Mouse (Mus musculus) MEL (cell line): Measurements from ENCODE around the gene Atp6v1b1.

Experiments
- CHD1 ChIP-seq: IDR thresholded peaks from 2 replicates; pipeline ENCODE4 v1.6.1; 2012; ENCODE audit warnings: low read depth, mild to moderate bottlenecking, inconsistent platforms, low read length, improper control_type of control experiment
- CTCF ChIP-seq, 3 experiments: IDR thresholded peaks in 2 of 3; conservative IDR thresholded peaks in 1 of 3; 2 replicates each; pipeline ENCODE4 v1.5.1; 2011 to 2012; ENCODE audit warnings: low read length in 3 of 3, low read depth in 2 of 3, mild to moderate bottlenecking in 2 of 3, improper control_type of control experiment in 1 of 3, inconsistent platforms in 1 of 3, mixed read lengths in 1 of 3, moderate library complexity in 1 of 3; ENCODE audit not compliant: control insufficient read depth in 1 of 3, insufficient read depth in 1 of 3, poor library complexity in 1 of 3, severe bottlenecking in 1 of 3
- E2F4 ChIP-seq: IDR thresholded peaks from 2 replicates; pipeline ENCODE4 v1.6.1; 2011; ENCODE audit warnings: low read depth, low read length, improper control_type of control experiment, borderline replicate concordance
- EP300 ChIP-seq, 2 experiments: IDR thresholded peaks; 2 replicates each; pipeline ENCODE4 v1.6.1; 2011; ENCODE audit warnings: improper control_type of control experiment in 2 of 2, low read length in 2 of 2, low read depth in 1 of 2, mild to moderate bottlenecking in 1 of 2
- GATA1 ChIP-seq: IDR thresholded peaks from 2 replicates; pipeline ENCODE4 v1.6.1; 2011; ENCODE audit warnings: low read depth, low read length, improper control_type of control experiment
- HCFC1 ChIP-seq: IDR thresholded peaks from 2 replicates; pipeline ENCODE4 v1.6.1; 2012; ENCODE audit warnings: low read depth, mild to moderate bottlenecking, inconsistent platforms, low read length, improper control_type of control experiment, moderate library complexity
- MAFK ChIP-seq: IDR thresholded peaks from 2 replicates; pipeline ENCODE4 v1.6.1; 2011; ENCODE audit warnings: low read depth, mild to moderate bottlenecking, low read length, improper control_type of control experiment, borderline replicate concordance
- MYC ChIP-seq: IDR thresholded peaks from 2 replicates; pipeline ENCODE4 v1.6.1; 2011; ENCODE audit warnings: low read depth, mild to moderate bottlenecking, low read length, improper control_type of control experiment, moderate library complexity
- POLR2A ChIP-seq, 2 experiments: IDR thresholded peaks; 2 replicates each; pipeline ENCODE4 v1.6.1; 2011 to 2012; ENCODE audit warnings: low read length in 2 of 2, mild to moderate bottlenecking in 2 of 2, control low read depth in 1 of 2, improper control_type of control experiment in 1 of 2, low read depth in 1 of 2, moderate library complexity in 1 of 2; ENCODE audit not compliant: control insufficient read depth in 1 of 2, insufficient read depth in 1 of 2, poor library complexity in 1 of 2
- SMC3 ChIP-seq: IDR thresholded peaks from 2 replicates; pipeline ENCODE4 v1.6.1; 2011; ENCODE audit warnings: low read depth, low read length, improper control_type of control experiment
- ZKSCAN1 ChIP-seq: IDR thresholded peaks from 2 replicates; pipeline ENCODE4 v1.6.1; 2012; ENCODE audit warnings: low read depth, mild to moderate bottlenecking, inconsistent platforms, low read length, improper control_type of control experiment, moderate library complexity
- ZNF384 ChIP-seq: IDR thresholded peaks from 2 replicates; pipeline ENCODE4 v1.6.1; 2012; ENCODE audit warnings: low read depth, mild to moderate bottlenecking, inconsistent platforms, low read length, improper control_type of control experiment

GRCm38 (mm10) chr6:83696684-83697083 lies 46.1 kb upstream of the Atp6v1b1 start:
- TF ChIP-seq CTCF (IDR thresholded peaks at IDR 0.05 in 2 of 3, conservative IDR thresholded peaks at IDR 0.05 in 1 of 3; ENCODE audit: control insufficient read depth in 1 of 3, insufficient read depth in 1 of 3, low read depth in 2 of 3, low read length in 3 of 3, poor library complexity in 1 of 3, severe bottlenecking in 1 of 3) (no peak), SMC3 (no peak), CHD1 (no peak), MAFK (no peak), ZKSCAN1 (no peak), POLR2A (IDR thresholded peaks at IDR 0.05; ENCODE audit: control insufficient read depth in 1 of 2, insufficient read depth in 1 of 2, low read depth in 1 of 2, low read length in 2 of 2, poor library complexity in 1 of 2) (no peak), E2F4 (no peak), EP300 (IDR thresholded peaks at IDR 0.05; ENCODE audit: low read depth in 1 of 2, low read length in 2 of 2) (peak in 1 of 2 experiments; percentile 25; a peak in 1 of 4 replicates), HCFC1 (no peak), GATA1 (peak; percentile 50; the same call in 1 of the 2 replicates), ZNF384 (no peak), MYC (no peak)
